Mouse (Mus musculus): ENCODE results near the gene Mrpl57.

Mrpl57 gene

DNA sequence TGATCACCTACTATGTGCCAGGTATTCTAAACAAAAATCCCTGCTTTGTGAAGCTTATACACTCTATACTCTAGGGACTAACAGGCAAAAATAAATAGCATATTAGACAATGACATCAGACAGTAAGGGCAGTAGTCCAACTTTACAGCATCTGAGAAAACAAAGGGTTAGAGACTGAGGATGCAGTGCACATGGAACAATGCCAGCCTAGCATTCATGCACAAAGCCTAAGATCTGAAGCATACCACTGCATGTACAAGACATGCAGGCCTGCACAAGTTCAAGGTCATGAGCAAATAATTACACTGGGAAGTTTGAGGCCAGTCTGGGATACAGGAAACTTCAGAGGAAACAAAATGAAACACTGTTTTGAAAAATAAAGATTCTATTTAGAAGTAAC, 33.5 kb downstream of the Mrpl57 start:
- no peak for DNase-seq (ENCODE audit: extremely low read depth, low read depth, low spot score)

DNA sequence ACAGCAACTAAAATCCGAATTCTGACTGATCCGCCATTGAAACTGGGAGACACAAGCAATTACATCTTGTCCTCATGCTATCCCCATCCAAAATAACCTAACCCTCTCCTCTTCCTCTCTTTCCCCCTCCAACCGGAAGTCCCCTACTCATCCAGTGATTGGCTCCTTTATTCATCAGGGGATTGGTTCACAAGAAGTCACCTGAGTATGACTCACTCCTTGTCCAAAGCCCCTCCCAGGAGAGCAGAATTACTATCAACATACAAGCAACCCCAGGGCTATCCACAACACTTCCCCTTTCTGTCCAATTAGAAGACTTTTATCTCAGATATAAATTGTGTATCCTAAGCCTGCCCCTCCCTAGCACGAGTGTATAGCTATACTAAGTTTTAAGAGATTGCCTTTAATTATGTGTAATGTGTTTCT, 36.0 kb downstream of the Mrpl57 start:
- no peak for DNase-seq (ENCODE audit: extremely low read depth, low read depth, low spot score)

DNA sequence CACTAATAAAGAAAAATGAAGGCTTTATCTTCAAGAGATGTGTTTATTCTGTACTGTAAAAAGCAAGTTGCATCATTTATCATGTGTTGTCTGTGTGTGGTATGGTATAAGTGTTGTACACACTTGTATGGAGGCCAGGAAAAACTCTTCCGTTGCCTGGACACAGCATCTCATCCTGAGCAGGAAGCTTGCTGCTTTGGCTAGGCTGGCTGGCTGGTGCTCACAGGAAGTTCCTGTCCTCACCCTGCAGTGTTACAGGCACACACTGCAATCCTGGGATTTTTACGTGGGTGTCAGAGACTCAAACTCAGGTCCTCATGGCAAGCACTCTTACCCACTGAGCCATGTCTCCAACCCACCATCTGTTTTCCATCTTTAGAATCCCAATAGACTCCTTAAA, 37.1 kb downstream of the Mrpl57 start:
- DNase-seq (ENCODE audit: extremely low read depth, low read depth, low spot score): no peak

DNA sequence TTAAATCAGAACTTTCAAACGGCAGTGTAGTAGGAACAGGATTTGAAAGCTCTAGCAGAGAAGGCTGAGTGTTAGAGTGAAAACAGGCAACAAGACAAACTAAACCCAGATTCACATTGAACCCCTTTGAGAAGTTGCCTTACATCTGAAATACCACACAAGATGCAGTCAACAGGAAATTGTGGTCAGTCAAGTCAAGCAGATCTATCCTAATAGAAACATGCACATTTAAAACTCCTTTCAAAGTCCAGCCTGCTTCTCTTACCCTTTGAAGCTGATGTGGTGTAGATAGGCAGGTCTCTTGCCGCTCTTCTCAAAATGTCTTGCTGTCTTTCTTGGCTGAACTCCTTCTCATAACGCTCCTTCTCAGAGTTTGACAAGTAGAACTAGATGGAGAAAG, 39.2 kb downstream of the Mrpl57 start:
- no peak for DNase-seq (ENCODE audit: extremely low read depth, low read depth, low spot score)

DNA sequence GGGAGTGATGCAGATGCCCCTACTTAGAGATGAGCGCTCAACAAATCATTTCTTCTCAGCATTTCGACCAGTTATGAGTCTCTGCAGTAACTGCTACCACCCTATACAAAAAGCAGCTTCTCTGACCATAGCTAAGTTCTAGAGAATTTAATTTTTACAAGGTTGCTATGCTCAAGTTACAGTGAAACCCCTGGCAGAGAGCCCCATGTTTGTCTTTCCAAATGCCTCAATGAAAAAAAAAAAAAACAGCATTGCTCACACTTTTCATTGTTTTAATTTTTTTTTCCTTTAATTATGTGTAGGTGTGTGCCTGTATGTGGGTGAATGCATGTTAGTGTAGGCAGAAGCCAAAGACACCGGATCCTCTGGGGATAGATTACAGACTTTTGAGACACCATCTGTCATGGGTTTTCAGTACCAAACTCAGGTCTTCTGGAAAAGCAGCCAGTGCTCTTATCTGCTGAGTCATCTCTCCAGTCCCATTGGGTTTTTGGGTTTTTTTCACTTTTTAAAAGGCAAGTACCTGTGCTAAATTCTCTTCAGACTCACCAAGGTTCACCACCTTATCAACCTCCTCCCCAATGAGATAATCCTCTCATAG, 40.7 kb downstream of the Mrpl57 start:
- DNase-seq (ENCODE audit: extremely low read depth, low read depth, low spot score): no peak

DNA sequence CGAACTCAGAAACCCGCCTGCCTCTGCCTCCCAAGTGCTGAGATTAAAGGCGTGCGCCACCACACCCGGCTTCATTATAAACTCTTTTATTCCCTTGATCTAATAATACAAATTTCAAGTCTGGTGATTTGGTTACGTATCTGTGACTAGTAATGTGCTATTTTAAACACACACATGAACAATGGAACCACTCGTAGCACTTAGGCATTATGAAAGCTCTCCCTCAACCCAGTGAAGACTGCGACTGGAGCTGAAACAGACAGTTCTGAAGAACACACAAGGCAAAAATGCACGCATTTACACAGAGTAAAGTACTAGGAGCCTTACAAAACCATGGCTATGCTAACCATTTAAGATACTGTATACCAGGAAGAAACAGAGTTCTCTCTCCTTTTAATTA, 51.9 kb downstream of the Mrpl57 start:
- no peak for DNase-seq (ENCODE audit: extremely low read depth, low read depth, low spot score)
